8 mouse cellular contexts compared by ENCODE assay signal in the genomic region with DNA sequence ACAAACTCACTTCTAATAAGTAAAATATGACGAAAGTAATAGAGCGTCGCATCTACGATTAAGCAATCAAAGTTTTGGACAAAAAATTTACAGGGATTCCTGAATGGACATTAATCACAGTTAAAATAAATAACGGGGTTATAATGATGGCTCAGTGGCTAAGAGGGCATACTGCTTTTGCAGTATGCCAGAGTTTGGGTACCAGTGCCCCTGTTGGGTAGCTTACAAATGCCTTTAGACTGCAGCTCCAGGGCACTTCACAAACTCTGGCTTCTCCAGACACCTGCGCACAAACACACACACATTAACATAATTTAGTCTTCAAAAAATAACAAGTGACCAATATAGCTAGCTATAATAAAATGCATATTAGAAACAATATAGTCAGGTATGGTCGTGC. TPM values are rescaled to one million over a fixed set of nuclear protein-coding genes. Genes with fewer than 3 reads are reported as not detected.
DNase-seq lines count a peak whose midpoint lies in the region; ATAC-seq and TF ChIP-seq lines count a peak whose summit lies in the region.

No protein-coding gene starts in this region.

- ATAC-seq in erythroblast, adult 5-6 weeks (replicated peaks; ENCODE audit: low FRiP score, poor library complexity, severe bottlenecking): no peak
- no peak; the same call in 1 of the 2 replicates for ATAC-seq in limb, embryonic 15.5 days (ENCODE audit: insufficient number of reproducible peaks, low FRiP score, low TSS enrichment, low read depth)
- ATAC-seq in stomach, postnatal 0 days (ENCODE audit: low FRiP score, low TSS enrichment): no peak

- no peak for TF ChIP-seq EP300 in stomach, postnatal 0 days (optimal IDR thresholded peaks at IDR 0.05)

- no peaks in the 10 kb centered on the region; the same call in 1 of the 2 replicates for H3K9me3 ChIP-seq in erythroblast, embryonic 14.5 days (ENCODE audit: control insufficient read depth, low read length)
- H3K9me3 ChIP-seq in limb, embryonic 15.5 days: no peaks in the 10 kb centered on the region
- no peaks in the 10 kb centered on the region for H3K9me3 ChIP-seq in stomach, postnatal 0 days (ENCODE audit: control insufficient read depth, low read length)

- peaks cover 28% of the 10 kb centered on the region for H3K36me3 ChIP-seq in erythroblast, embryonic 14.5 days (ENCODE audit: control insufficient read depth)
- H3K36me3 ChIP-seq in spleen, adult 2 months (ENCODE audit: control insufficient read depth, insufficient read depth, low read length): peaks cover 21% of the 10 kb centered on the region
- peaks cover 24% of the 10 kb centered on the region for H3K36me3 ChIP-seq in limb, embryonic 15.5 days
- H3K36me3 ChIP-seq in stomach, postnatal 0 days (ENCODE audit: control insufficient read depth, insufficient read depth, low read length): peaks cover 15% of the 10 kb centered on the region

- peaks cover 27% of the 10 kb centered on the region for H3K4me1 ChIP-seq in erythroblast, embryonic 14.5 days (ENCODE audit: control insufficient read depth)
- peaks cover 6% of the 10 kb centered on the region for H3K4me1 ChIP-seq in spleen, adult 2 months (ENCODE audit: control insufficient read depth, insufficient read depth, insufficient read length)
- peaks cover 6% of the 10 kb centered on the region; the same call in 1 of the 2 replicates for H3K4me1 ChIP-seq in limb, embryonic 15.5 days
- H3K4me1 ChIP-seq in stomach, postnatal 0 days (replicated peaks; ENCODE audit: control insufficient read depth, insufficient read depth): no peaks in the 10 kb centered on the region

- H3K4me2 ChIP-seq in limb, embryonic 15.5 days: peak overlapping the region; percentile 34; the same call in 1 of the 2 replicates
- peak overlapping the region; percentile 60 for H3K4me2 ChIP-seq in stomach, postnatal 0 days (replicated peaks; ENCODE audit: low read depth)

- H3K27me3 ChIP-seq in erythroblast, embryonic 14.5 days (ENCODE audit: control insufficient read depth): peaks cover 20% of the 10 kb centered on the region
- no peaks in the 10 kb centered on the region for H3K27me3 ChIP-seq in spleen, adult 2 months (ENCODE audit: control insufficient read depth, insufficient read depth, low read length)
- H3K27me3 ChIP-seq in limb, embryonic 15.5 days: no peaks in the 10 kb centered on the region
- no peaks in the 10 kb centered on the region for H3K27me3 ChIP-seq in stomach, postnatal 0 days (ENCODE audit: control insufficient read depth, insufficient read depth, low read length)

- TF ChIP-seq POLR2A in spleen, adult 2 months (IDR thresholded peaks at IDR 0.05; ENCODE audit: low read depth, low read length): no peak

- H3K27ac ChIP-seq in spleen, adult 2 months (ENCODE audit: insufficient read depth, low read length): no peak overlapping the region
- peak overlapping the region; percentile 95; the same call in 1 of the 2 replicates for H3K27ac ChIP-seq in limb, embryonic 15.5 days
- peak overlapping the region; percentile 97; the same call in 1 of the 2 replicates for H3K27ac ChIP-seq in stomach, postnatal 0 days (replicated peaks)

- DNase-seq in spleen, adult 2 months (ENCODE audit: low read depth in 1 of 2, low spot score in 2 of 2): no peak
- no peak for DNase-seq in spleen, postnatal 10 days (ENCODE audit: low spot score in 2 of 2)
- DNase-seq in stomach, postnatal 0 days (ENCODE audit: low spot score): no peak
- no peak for DNase-seq in frontal cortex, postnatal 14 days (ENCODE audit: low spot score in 2 of 2)
- DNase-seq in left cerebral cortex, postnatal 10 days (ENCODE audit: extremely low spot score in 1 of 2, low spot score in 2 of 2): no peak

- peak overlapping the region; percentile 95 for H3K4me3 ChIP-seq in erythroblast, embryonic 14.5 days (replicated peaks)
- peak overlapping the region; percentile 92 for H3K4me3 ChIP-seq in spleen, adult 2 months (ENCODE audit: extremely low read depth, insufficient read depth, insufficient read length)
- H3K4me3 ChIP-seq in limb, embryonic 15.5 days: peak overlapping the region; percentile 98
- peak overlapping the region; percentile 98 for H3K4me3 ChIP-seq in stomach, postnatal 0 days (ENCODE audit: low read depth, low read length)

- 46% methylated on average over 7 of the region's 7 CpGs for WGBS in spleen, adult 2 months
- 36% methylated on average over 7 of the region's 7 CpGs for WGBS in limb, embryonic 15.5 days
- 36% methylated on average over 7 of the region's 7 CpGs for WGBS in stomach, postnatal 0 days

- no peak overlapping the region; the same call in 1 of the 2 replicates for H3K9ac ChIP-seq in limb, embryonic 15.5 days
- peak overlapping the region; percentile 100; the same call in 1 of the 2 replicates for H3K9ac ChIP-seq in stomach, postnatal 0 days (ENCODE audit: low read length)

- intact Hi-C loops in left cerebral cortex, postnatal 10 days (cut with DNase I): no loop called here

- TF ChIP-seq CTCF in spleen, adult 2 months (IDR thresholded peaks at IDR 0.05; ENCODE audit: extremely low read depth, insufficient read depth, insufficient read length, insufficient replicate concordance): no peak
- TF ChIP-seq CTCF in stomach, postnatal 0 days (IDR thresholded peaks at IDR 0.05; ENCODE audit: low read depth): no peak

RNA-seq across cellular contexts. Expression of gene Polr2m, which starts 0.4 kb away (rescaled TPM):
- 18.2 and 24.7 TPM in 2 replicates for polyA plus RNA-seq in erythroblast, embryonic 14.5 days (2012)
- total RNA-seq in erythroblast, adult 5-6 weeks (2015; ENCODE audit: low replicate concordance): 20.1 and 21.1 TPM in 2 replicates
- total RNA-seq in erythroblast, adult 5-6 weeks (2017; ENCODE audit: low replicate concordance): 28.3 and 36.2 TPM in 2 replicates
- 333 and 714 TPM in 2 replicates for polyA plus RNA-seq in spleen, adult 2 months (2012; rRNA removed)
- 328 and 356 TPM in 2 replicates for polyA plus RNA-seq in limb, embryonic 15.5 days (2015; fragmentation: Nextera tagmentation; extraction: Ambion mirVana)
- polyA plus RNA-seq in stomach, postnatal 0 days (2015; fragmentation: Nextera tagmentation; extraction: Ambion mirVana): 149 and 155 TPM in 2 replicates
- 100 to 1,000 TPM; 189 TPM for total RNA-seq in left cerebral cortex, postnatal 10 days (2021)
